Mouse (Mus musculus) cerebellum, adult 9-11 months (tissue): Measurements from ENCODE around the gene Gatad2a.
"Not testable (repeated sequence)": the region's sequence is repeated elsewhere in the genome, so short reads cannot be mapped to it uniquely, and the experiment has no call there.

Source experiments
- DNase-seq: peaks from one replicate; pipeline ENCODE4 v3.0.0; 2022

Gene Gatad2a

DNA sequence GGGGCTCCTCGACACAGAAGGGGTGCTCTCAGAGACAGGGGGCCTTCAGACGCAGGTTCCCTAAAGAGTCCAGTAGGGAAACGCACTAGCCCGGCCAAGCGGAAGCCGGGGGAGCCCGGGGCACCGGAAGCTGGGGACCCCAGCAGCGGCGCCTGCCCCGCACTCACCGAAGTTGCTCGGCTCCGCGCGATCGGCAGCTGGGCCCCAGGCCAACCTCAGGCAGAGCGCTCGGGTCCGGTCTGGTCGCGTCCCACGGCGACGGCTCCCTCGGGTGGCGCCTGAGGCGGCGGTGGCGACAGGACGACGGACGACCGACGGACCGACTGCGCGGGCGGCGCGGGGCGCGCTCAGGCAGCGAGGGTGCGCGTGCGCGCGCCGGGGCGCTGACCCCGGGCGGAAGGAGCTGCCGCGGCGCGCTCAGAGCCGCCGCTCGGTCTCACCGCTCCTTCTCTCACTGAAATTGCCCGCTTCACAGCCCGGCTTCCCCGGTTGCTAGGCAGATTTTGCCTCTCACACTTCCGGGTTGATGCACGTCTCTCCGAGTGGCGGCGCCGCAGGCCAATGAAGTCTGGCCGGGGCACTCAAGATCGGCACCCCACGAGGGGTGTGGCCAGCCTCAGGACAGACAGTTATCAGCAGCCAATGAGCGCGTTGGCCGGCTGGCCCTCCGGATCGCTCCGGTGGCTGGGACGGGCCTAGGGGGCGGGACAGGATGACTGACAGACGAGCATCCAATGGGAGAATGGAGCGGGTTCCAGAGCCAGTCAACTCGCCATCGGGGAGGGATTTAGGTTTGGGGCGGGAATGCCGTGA, at the start of gene Gatad2a:
Gene Gatad2a (minus strand): TSS at position 609 of the 813 bp plus-strand sequence.
- DNase-seq: peak; percentile 100

- peak; percentile 42 for DNase-seq
These were observed 47.8 kb upstream of the Gatad2a start for GRCm38 (mm10) chr8:70043996-70044395.

- DNase-seq: peak; percentile 96
These were observed 46.6 kb upstream of the Gatad2a start, which contains the start of the genes Mau2 and Sugp1 for GRCm38 (mm10) chr8:70042583-70043455. Gene Mau2 (minus strand): TSS chr8:70042734. Gene Sugp1 (plus strand): TSS chr8:70042813.

DNA sequence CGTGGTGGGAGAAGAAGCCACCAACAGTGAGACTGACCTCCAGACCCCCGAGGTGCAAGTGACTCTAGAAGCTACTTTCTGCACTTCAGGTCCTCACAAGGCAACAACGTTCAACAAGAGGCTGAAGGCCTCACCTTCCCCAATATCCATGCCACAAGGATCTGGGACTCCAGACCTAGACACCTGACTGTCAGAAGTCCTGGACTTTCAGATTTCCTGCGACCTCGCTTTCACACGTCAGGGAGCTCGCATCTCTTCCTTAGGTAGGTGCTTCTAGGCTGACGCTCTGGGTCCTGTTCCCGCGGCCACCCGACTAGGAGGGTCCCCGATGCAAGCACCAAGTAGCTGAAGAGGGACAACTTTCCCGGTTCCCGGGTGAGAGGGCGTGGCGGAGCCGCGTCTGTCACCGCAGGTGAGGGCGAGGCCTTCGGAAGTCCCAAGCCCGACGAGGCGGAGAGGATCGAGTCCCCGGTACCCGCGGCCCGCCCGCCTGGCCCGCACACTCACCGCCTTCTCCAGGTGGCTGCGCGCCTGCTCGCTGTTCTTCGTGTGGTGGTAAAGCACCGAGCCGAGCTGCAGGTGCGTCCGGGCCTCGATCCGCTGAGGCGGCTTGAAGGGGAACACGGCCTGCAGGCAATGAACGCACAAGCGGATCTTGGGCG, 45.8 kb upstream of the Gatad2a start:
- peak; percentile 66 for DNase-seq

DNA sequence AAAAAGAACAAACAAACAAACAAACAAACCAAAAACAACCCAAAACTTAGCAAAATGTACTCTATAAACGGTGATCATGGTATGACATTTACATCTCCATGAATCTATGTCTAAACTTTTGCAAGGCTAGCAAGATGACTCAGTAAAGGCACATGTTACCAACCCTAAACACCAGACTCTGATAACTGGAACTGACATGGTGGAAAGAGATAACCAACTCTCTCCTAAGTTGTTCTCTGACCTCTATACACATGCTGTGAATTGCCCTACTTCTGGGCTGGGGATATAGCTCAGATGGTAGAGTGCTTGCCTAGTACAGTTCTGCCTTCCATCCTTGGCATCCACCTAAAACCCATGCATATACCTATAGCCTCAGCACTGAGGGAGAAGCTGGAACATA, 41.8 kb upstream of the Gatad2a start:
- no peak for DNase-seq

DNA sequence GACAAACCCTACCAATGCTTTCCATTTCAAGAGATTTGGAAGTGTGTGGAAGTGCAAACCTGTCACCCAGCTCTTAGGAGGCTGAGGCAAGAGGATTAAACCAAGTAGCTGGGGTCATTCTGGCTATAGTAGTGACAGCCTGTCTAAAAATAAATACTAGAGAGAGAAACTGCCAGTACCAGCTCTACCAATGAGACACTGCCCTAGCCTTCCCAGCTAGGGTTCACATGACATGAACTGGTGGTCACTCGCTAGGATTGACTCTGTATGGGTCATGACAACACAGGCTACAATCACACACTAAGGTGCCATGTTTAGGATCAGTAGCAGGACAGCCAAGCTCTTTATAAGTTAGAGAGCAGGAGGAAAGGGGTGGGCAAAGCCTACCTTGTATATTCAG, 34.1 kb upstream of the Gatad2a start:
- DNase-seq: no peak

DNA sequence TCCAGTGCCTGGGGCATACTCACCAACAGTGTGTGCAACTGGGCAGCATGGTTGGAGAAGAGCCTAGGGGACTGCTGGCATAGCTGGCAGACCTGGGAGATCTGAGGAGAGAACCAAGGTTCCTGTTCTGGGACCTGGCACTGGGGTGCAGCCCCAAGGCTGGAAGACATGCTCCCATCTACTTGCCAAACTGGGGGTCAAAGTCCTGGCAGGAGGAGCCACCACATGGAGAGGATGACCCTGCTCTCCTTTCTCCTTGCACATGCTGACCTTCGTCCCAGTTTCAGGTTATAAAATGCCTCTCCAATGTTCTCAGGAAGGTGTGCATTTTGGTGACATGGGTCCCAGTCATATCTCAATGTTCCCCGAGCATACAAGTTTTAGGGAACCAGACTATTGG, 30.0 kb upstream of the Gatad2a start:
- no peak for DNase-seq

DNA sequence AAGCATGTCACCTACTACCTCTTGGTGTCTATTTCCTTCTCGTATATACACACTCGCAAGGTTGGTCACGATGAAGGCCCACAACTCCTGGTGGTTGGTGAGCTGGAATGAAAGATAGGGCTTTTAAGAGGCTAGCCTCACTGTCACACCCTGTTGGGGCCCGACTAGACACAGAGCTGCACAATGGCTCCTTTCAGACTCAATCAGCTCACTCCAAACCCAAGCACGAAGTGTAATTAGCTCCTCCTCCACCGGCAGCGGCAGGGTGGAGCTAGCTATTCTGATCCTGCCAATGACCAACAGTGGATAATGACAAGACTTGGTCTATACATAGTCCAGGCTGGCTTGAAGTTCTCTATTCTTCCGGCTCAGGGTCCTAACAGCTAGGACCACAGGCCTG, 27.4 kb upstream of the Gatad2a start:
- DNase-seq: no peak

DNA sequence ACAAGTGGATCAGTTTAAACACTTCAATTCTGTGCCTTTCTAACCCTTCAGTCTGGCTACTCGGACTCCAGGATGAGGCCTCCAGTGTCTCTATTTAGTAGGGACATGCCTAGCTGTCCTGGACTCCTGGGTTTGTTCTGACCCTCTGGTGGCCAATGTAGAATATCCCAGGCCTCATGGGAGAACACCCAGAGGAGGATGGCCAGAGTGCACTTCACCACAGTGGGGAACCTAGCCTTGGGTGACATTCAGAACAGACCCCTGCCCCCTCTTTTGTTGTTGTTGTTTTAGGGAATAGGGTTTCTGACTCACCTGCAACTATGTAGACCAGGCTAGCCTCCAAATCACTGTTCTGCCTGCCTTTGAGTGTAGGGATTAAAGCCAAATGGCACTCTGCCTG, 18.8 kb upstream of the Gatad2a start:
- no peak for DNase-seq

DNA sequence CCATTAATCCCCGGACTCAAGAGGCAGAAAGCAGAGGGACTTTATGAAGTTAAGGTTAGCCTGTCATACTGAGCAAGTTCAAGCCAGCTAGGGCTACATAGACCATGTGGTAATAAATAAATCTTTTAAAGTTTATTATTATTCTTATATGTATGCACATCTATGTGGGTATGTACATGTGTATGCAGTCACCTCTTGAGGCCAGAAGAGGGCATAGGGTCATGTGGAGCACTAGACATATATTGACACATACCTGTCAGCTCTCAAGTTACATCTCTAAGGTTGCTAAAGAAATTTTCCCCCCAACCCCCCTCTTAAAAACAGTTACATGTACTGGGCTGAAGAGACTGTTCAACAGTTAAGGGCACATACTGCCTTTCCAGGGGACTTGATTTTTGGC, 16.6 kb upstream of the Gatad2a start:
- DNase-seq: no peak

GRCm38 (mm10) chr8:70012350-70012749, 16.2 kb upstream of the Gatad2a start:
- DNase-seq: no peak

GRCm38 (mm10) chr8:70010796-70011195, 14.6 kb upstream of the Gatad2a start:
- not testable (repeated sequence) for DNase-seq

DNA sequence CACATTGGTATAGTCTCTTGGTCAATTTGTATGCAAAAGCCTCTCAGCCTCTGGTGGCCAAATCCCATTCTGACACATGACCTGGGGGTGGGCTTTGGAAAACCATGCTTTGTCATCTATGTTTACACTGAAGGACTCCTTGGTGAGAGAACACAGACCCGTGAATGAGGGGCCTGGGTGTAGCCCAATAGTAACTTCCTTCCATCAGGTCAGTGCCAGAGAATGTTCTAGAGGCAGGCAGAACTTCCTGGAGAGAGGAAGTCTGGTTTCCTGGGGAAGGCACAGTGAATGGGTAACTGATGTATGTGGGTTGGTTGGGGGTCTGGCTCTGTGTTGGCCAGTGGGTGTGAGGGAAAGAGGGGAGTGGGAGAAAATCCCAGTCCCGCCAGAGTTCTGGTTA, 9.0 kb upstream of the Gatad2a start:
- DNase-seq: no peak

GRCm38 (mm10) chr8:70004345-70004744, 8.2 kb upstream of the Gatad2a start:
- DNase-seq: no peak

- no peak for DNase-seq
These were observed 7.0 kb upstream of the Gatad2a start for GRCm38 (mm10) chr8:70003204-70003657.

GRCm38 (mm10) chr8:70001892-70002191, 5.7 kb upstream of the Gatad2a start:
- not testable (repeated sequence) for DNase-seq

DNA sequence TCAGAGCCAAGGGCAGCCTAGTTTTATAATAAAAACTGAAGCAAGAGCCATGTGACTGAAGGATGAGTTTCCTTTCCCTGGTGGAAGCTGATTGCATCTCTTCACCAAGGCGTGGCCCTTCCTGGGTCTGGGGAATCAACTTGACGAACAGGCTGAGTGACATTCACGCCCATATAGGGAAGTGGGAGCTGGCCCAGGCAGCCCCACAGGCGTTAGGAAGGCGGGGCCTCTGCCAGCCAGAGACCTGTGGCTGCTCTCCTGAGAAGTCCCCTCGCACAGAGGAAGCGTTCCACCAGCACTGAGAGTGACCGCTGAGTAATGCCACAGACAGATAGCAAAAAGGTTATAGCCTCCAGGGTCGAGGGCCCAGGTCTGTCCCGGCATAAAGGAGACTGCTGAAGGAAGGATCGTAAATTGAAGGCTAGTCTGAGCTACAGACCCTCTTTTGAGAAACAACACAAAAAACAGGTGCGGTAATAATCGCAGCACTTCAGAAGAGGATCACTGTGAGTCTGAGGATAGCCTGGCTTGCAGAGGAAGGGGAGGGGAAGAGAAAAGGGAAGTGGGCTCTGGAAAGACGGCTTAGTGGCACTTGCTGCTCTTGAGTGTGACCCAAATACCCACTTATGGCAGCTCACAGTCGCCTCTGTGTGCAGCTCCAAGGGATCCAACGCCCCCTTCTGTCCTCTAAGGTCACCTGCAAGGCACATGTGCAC, 5.2 kb upstream of the Gatad2a start:
- peak; percentile 38 for DNase-seq

GRCm38 (mm10) chr8:70000226-70000625, 4.0 kb upstream of the Gatad2a start:
- DNase-seq: no peak

GRCm38 (mm10) chr8:69999236-69999635, 3.1 kb upstream of the Gatad2a start:
- no peak for DNase-seq

- DNase-seq: no peak
These were observed 2.5 kb upstream of the Gatad2a start for GRCm38 (mm10) chr8:69998706-69999105.

DNA sequence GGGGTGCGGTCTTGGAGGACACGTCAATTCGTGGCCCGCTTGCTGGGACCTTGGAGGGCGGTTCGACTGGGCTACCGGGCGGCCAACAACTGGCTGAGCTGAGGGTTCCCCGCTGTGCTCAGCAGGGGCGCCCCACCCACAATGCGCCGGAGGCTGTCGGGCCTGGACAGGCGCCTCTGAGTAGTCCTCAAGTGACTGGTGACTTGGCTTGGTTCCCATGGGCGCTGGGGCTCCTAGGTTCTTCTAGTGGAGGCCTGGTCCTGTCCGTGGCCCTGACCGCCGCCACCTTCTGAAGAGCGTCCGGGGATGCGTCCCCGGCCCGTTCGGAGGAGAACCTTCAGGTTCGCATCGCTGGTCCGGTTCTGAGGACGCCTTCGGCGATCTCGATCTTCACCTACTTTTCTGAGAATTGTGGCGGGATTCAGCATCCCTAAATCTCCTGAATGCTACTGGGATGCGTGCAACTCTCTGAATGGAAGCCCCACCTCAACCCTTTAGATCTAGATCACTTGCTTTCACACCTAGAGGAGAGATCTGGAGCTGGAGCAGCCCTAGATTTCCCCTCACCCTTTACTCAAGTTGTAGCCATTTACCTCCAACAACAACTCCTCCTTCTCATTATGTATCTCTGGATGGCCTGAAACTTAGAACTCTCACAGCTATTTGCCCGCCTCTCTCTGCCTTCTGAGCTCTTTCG, 553 bp upstream of the Gatad2a start:
- no peak for DNase-seq

DNA sequence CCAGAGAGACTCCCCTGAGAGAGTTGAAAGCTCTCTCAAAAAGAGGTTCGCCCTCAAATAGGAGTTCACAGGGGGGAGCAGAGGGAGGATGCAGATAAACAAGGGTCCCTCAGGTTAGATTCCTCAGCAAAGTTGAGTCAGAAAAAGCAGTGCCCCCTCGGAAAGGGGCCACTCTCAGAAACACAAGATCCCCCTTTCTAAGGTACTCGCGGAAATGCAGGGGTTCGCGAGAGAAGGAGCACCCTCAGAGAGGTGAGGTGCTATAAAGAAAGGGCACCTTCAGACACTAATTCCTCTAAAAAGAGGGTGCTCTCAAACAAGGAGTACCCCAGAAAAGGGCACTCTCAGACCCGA, 785 bp downstream of the Gatad2a start:
- DNase-seq: no peak
